Mouse (Mus musculus): ENCODE results near the gene Gap43. TPM values are rescaled to one million over a fixed set of nuclear protein-coding genes. Genes with fewer than 3 reads are reported as not detected.
"Not testable (repeated sequence)": the region's sequence is repeated elsewhere in the genome, so short reads cannot be mapped to it uniquely, and the experiment has no call there.

Gap43 gene
- total RNA-seq (2021) = 1 to 10 TPM; 3.2 to 5.3 TPM
- long read RNA-seq, experiment 1, partial matches to known transcripts = 0 of 2 reads
- long read RNA-seq, experiment 1, other reads (novel, unspliced or antisense) = 0 of 2 reads
- long read RNA-seq, experiment 2, partial matches to known transcripts = 0 of 1 reads
- long read RNA-seq, experiment 2, other reads (novel, unspliced or antisense) = 0 of 1 reads

DNA sequence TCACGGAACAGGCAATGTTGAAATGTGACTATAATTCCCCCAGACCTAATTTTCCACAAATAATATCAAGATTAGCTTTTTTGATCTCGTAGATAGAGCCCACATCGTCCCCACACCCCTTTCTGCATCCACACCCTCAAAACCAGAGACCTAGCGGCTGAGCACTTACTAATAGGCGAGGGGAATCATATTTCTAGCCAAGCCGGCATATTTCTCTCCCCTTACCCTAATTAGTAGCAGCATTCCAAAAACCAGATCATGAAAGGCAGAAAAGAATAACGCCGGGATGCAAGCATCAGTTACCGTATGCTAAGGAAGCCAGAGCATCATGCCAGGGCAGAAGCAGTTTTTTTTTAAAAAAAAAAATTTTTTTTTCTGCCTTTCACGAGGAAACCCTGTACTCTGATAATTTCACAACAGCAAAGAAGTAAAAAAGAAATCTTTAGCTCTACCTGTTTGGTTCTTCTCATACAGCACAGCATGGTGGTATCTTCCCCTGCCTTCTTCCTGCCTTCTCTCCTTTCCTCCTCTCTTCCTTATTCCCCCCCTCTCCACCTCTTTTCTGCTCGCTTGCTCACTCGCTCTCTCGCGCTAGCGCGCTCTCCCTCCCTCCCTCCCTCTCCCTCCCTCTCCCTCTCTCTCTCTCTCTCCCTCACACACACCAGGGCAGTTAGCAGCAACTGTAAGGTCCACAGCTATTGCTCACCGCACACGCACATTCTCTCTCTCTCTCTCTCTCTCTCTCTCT, at the start of gene Gap43:
Gap43 (minus strand) TSS at position 631 of the 748 bp plus-strand sequence.
- intact Hi-C loops (cut with DNase I; ENCODE audit: low total_unique reads) = no loop called here

DNA sequence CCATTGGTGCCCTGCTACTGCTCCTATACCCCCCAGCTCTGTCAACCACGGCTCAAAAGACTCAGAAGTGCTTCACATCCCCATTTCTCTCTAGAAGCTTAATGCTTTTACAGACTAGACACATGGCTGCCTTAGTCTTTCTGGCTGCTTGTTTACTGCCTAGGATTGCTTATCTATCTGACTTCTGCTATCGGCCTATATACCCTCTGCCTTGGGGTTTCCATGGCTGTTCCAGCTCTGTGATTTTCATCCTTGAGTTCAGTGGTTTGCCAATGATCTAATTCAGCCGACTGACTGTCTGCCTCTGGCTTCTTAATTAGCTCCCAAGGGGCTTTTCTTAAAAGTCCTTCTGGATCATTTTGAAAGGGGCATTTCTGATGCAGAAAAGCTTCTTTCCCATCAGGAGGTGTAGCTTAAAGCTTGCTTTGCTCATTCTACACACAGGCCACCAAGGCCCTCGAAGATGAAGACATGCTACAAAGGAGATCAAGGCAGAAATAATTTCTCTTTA, 40.9 kb upstream of the Gap43 start:
- no peak for DNase-seq
- intact Hi-C loops (cut with DNase I; ENCODE audit: low total_unique reads) = no loop called here

More for the DNA sequence above, at the start of gene Gap43:
- no peak for DNase-seq

DNA sequence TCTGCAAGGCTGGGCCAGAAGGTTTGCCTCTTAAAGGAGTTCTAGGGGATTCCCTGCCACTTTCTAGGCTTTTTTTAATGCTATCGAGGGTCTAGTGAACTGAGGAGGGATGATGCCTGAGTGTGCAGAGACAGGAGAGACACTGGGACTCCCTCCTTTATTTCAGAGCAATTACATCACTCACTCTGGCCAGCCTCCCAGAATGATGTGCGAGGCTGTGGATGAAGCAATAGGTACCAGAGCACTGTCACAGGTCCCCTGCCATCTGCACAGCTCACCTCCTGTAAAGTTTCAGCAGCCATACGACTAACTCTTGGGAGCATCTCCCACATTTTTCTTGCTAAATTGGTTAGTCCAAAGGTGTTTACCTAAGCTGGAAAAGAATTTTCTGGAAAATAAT, 40.2 kb upstream of the Gap43 start:
- DNase-seq = peak; percentile 19
- intact Hi-C loops (cut with DNase I; ENCODE audit: low total_unique reads) = no loop called here

DNA sequence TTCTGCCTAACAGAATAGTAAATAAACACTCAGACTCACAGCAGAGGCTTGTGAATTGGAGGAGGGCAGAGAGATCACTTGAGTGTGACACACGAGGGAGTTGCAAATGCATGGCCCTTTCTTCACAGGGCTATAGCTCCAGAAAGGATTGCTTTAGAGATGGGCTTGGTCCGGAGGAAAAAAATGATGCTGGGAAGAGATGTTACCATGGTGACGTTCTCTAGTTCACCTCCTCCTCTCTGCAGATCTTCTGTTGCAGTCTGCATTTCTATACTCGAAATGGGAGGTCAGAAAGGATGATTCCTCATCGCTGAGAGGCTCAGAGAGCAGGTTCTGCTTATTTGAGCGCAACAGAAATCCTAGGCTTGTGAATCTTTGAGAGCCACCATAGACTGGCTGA, 29.7 kb upstream of the Gap43 start:
- intact Hi-C loops (cut with DNase I; ENCODE audit: low total_unique reads) = no loop called here
- no peak for DNase-seq

DNA sequence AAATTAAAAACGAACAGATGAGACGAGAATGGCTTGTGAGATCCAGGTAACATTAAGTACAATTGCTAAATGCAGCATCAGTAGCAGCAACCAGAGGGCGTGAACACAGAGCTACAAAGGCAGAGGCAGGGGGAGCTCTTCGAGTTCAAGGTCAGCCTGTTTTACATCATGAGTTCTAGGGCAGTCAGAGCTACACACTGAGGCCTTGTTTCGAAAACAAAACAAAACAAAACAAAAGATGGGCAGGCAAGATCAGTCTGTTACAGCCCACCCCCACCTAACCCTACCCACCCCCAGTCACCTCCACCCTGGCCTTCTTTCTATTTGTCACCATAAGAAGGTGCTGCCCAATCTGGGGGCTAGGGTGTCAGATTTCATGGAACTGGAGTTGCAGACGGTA, 28.9 kb upstream of the Gap43 start:
- intact Hi-C loops (cut with DNase I; ENCODE audit: low total_unique reads) = no loop called here
- no peak for DNase-seq

DNA sequence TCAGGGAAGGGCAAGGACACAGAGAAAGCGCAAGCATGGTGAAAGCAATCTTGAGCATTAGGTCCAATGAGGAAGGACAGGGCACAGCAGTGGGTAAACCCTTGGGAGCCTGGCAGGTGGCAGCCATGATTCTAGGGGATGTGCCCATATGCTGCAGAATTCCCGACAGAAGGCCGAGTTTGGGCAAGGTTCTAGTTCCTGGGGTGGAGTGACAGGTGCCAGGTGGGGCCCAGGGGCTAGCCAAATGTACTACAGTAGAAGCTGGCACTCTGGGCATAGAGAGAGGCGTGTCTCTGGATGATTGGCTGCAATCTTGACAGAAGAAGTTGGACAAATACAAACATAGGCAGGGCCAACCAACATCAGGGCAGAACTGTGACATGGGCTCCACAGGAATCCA, 19.6 kb upstream of the Gap43 start:
- DNase-seq = no peak
- intact Hi-C loops (cut with DNase I; ENCODE audit: low total_unique reads) = no loop called here

DNA sequence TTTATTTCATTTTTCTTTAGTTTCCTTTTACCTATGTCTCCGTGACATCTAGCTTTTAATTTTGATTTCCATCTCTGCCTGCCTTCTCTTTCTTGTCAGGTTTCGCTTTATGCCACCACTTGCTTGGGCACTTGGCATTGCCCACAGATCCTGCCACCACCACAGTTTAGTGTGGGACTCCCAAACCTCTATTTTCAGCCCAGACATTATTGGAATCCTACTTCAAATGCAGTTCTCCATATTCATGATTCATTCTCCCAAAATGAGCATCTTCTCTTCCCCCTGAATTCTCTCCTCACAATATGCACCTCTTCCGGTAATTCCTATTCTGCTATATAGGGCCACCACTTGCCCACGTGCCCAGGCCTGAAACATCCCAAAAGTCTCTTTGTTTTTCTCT, 17.6 kb upstream of the Gap43 start:
- no peak for DNase-seq
- intact Hi-C loops (cut with DNase I; ENCODE audit: low total_unique reads) = no loop called here

DNA sequence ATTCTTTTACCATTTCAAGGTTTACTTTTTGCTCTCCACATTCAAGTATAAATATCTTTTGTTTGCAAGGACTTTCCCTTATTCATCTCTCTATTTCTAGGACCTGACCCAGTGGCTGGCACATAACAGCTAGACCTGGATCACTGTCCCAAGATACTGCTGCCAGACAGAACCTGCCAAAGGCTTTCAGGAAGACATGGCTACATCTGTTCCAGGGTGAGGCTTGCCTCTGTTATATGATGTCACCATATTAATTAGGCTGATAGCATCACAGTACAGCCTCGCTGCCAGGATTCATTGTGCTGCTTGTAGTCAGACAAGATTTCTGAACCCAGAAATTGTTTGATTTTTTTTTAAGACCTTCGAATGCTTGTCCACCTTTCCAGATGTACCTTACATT, 9.6 kb upstream of the Gap43 start:
- intact Hi-C loops (cut with DNase I; ENCODE audit: low total_unique reads) = no loop called here
- DNase-seq = peak; percentile 8

DNA sequence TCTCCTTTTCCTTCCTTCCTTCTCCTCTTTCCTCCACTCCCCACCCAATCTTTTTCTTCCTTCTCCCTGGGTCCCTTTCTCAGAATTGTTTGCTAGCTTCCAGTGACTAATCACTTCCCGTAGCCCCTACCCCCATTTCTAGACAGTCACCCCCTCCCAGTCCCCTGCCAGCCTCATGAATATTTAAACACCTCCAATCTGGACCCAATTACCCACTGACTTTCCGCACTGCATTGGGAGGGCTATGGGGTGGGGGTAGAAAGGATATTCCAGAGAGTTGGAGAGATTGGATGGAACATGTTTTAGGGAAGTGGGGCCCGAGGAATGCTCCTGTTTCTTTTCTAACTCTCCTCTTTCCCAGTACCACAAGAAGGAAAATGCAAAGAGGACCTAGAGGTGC, 414 bp upstream of the Gap43 start:
- DNase-seq; intact Hi-C loops (cut with DNase I; ENCODE audit: low total_unique reads): not testable (repeated sequence)

DNA sequence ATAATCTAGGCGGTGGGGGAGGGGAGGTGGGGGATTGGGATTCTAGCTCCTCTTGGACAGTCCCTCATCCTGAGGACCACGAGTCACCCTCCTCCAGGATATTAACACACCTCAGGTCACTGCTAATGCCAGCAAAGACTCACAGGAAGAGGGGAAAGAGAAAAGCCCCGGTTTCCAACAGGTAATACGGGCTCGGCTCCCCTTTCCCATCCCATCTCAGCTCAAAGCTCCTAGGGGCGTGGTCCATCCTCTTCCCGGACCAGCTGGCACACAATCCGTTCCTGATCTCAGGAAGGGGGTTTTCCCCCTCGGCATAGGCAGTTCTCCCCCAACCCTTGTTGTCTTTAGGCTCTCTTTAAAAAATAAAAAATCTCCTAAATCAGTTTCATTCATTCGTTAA, 939 bp downstream of the Gap43 start:
- DNase-seq = no peak
- intact Hi-C loops (cut with DNase I; ENCODE audit: low total_unique reads) = no loop called here

DNA sequence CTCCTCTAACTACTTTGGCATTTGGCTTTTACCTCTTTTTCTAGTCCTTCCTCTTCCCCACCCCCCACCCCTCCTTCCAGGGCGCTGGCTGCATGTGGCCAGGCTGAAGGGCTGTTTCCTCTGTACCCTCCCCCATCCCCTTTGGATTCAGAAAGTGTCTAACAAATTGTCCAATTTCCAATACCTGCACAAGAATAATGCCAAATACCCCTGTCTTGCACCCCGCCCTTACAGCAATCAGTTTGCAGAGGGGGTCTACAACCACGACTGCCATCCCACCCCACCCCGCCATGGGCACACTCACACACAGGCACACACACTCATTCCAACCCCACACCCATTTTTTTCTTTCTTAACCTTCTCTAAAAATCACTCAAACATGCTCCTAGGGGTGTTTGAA, 1.5 kb downstream of the Gap43 start:
- DNase-seq = no peak
- intact Hi-C loops (cut with DNase I; ENCODE audit: low total_unique reads) = no loop called here

DNA sequence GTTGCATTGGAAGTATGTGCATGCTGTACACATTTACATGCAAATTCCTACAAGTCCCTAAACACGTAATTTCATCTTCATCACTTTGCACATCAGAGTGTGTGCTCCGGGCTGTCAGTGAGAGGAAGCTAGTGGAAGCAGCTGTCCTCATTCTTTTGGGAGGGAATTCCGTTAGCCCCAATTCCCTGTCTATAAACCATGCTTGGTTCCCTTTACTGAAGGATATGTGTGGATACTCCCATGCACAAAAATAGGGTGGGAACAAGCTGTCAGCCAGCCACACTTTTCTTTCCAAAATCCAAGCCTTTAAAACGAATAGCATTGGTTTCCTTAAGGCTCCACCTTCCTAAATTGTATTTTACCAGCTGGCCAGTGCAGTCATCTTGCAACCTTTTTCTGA, 2.1 kb downstream of the Gap43 start:
- intact Hi-C loops (cut with DNase I; ENCODE audit: low total_unique reads) = no loop called here
- no peak for DNase-seq

DNA sequence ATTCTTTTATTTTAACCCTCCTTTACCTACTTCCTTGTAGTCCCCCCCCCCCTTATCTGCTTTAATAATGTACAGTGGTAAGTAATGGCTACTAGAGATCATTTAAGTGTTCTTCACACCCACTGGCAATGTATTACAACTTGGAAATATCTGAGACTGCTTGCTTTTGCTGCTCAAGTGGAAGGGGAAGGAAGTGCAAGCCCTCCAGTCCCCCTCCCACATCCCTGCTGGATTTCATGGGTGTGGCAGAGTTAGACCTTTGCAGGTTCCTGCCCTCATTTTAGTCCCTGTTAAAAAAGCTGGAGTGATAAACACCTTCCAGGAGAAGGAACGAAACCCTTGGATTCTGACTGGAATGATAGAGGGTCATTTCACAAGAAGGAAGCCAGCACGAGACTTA, 2.8 kb downstream of the Gap43 start:
- intact Hi-C loops (cut with DNase I; ENCODE audit: low total_unique reads) = no loop called here
- DNase-seq = no peak

DNA sequence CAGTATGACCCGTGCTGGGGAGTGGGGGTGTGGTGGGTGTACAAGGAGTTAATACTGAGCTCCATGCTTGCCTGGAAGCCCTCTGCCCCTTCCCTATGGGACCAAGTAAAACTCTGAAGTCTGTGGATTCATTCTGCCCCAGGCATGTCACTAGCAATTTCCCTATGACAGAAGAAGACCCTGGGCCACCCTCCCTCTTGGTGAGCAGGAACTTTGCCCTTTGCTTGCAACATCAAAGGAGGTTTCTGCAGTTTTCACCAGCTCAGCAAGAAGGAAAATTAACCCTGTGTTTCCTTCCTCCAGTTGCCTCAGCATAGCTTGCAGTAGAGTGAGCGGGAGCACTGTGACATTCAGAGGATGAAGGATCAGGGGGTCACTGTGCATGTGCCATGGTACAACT, 3.8 kb downstream of the Gap43 start:
- intact Hi-C loops (cut with DNase I; ENCODE audit: low total_unique reads) = no loop called here
- no peak for DNase-seq

DNA sequence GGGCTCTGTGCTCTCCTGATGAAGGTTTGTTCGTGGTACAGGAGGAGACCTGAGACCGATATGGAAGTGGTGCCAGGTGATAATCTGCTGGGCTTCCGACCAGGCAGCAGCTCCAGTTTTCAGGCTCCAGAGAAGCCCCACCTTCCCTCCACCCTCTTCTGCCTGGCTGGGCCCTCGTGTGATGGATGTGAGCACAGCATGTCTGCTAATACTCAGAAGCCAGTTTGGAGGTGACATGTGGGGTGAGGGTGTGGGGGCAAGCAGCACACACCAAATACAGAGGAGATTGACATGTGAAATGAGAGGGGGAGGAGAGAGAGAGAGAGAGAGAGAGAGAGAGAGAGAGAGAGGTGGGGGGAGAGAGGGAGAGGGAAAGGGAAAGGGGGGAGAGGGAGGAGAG, 8.1 kb downstream of the Gap43 start:
- intact Hi-C loops (cut with DNase I; ENCODE audit: low total_unique reads) = no loop called here
- no peak for DNase-seq

DNA sequence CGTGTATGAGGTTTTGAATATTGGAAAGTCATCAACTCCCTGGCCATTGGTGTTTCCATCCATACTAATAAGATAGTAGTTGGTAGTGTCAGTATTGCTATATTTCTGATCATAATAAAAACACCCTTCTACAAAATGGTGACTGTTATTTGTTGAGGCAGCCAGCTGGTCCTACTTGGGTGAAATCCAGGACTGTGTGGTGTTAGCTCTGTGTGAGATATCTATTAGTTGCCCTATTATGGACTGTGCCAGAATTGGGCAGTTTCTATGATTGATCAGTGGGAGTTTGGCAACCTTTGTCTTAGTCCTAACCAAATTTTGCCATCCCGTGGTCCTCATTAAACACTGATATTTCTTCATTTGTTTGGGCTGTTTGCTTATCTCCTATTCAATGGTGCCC, 14.3 kb downstream of the Gap43 start:
- intact Hi-C loops (cut with DNase I; ENCODE audit: low total_unique reads) = no loop called here
- DNase-seq = no peak

DNA sequence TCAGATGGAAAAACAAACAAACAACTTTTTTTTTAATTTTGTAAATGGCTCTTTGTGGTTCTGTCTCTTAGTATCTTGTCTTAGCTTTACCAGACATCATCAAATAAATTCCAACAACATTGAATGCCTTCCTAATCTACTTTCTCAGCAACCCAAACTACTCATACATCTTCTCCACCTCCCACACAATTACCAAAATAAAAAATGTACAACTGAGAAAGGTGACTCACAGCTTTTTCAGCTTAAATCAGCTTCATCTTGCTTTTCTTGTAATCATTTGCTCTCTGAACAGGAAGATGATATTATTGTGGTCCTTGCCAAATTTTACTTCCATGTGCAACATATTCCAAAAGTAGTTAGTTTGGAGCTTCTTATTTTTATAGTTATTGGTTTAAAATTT, 14.9 kb downstream of the Gap43 start:
- DNase-seq = no peak
- intact Hi-C loops (cut with DNase I; ENCODE audit: low total_unique reads) = no loop called here

DNA sequence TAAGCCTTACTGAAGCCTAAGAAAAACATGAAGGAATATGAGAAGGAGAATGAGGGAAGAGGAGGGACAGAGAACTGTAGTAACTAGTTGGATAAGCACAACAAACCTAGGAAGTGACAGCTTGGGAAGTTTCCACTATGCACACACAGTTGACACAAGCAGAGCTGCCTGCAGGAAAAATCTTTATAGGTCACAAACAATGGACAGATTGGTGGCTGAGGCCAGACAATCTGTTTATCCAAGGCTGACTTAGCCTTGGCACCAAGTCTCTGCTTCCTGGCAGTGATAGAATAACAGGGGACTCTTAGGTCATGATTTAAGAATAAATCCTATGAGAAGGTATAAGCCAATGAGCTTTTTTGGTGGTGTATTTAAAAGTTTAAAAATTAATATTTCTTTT, 20.6 kb downstream of the Gap43 start:
- no peak for DNase-seq
- intact Hi-C loops (cut with DNase I; ENCODE audit: low total_unique reads) = no loop called here

DNA sequence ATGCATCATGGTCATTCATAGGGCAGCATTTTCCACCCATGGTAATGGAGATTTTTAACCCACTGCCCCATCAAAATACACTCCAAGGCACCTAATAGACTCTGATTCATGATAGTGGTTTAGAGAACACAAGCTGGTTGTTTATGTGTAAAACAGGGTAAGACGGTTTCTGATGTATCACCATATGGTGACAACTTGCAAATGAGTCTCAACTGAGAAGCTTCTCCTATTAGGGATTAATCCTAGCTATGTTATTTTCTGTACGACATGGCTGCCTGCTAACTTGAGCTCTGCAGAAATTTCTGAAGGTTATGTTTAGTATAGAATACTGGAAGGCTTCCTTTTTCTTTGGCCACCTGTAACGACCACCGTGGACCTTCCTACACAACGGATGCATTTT, 21.1 kb downstream of the Gap43 start:
- intact Hi-C loops (cut with DNase I; ENCODE audit: low total_unique reads) = no loop called here
- DNase-seq = no peak

DNA sequence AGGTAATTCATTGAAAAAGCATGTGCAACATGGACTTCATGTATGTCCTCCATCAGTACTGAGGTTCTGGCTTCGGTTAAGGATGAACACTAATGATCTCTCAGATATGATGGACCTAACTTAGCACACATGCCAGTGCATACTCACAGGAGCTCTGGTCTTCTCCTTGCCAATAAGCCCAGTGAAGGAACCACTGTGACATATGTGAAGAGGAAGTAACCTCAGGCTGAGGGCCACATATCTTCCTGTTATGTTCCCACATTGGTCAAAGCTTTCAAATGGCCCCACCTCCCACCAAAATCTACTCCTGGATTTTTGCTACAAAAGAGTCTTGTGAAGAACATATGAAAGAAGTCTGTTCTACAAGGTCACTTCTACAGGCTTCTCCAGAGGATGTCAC, 28.3 kb downstream of the Gap43 start:
- intact Hi-C loops (cut with DNase I; ENCODE audit: low total_unique reads) = no loop called here

DNA sequence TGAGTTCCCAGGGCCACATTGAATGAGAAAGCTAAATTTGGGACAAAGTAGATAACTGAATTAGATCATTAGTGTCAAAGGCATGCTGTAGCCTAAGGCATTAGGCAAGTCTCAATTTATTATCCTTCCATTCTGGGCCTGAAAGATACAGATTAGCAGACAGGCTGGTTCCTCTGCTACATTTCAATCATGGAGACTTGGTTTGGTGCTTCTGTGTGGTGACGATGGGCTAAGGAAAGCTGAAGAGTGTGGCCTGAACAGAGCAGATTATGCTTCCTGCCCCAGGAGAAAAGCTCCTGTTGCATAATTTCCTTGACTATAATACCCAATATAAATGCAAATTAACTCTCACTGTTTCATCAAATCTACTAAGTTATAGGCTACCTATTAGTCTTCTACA, 31.7 kb downstream of the Gap43 start:
- intact Hi-C loops (cut with DNase I; ENCODE audit: low total_unique reads) = no loop called here
- DNase-seq = no peak

More for the DNA sequence above, 28.3 kb downstream of the Gap43 start:
- no peak for DNase-seq

All from gastrocnemius, postnatal 14 days (tissue).